Mouse (Mus musculus): ENCODE results near the gene I0C0044D17Rik.

Gene I0C0044D17Rik

GRCm38 (mm10) chr4:98826701-98827100 is 3.1 kb upstream of the I0C0044D17Rik start:
- no peak for DNase-seq (ENCODE audit: low spot score)

GRCm38 (mm10) chr4:98823047-98823446 is 593 bp downstream of the I0C0044D17Rik start:
- DNase-seq (ENCODE audit: low spot score): no peak

- DNase-seq (ENCODE audit: low spot score): no peak
Observed at GRCm38 (mm10) chr4:98822478-98822877, 1.2 kb downstream of the I0C0044D17Rik start.

GRCm38 (mm10) chr4:98819216-98819755 is 4.4 kb downstream of the I0C0044D17Rik start:
- no peak for DNase-seq (ENCODE audit: low spot score)

- no peak for DNase-seq (ENCODE audit: low spot score)
Observed at GRCm38 (mm10) chr4:98817184-98817911, 6.3 kb downstream of the I0C0044D17Rik start, which contains the start of gene Kank4. Gene Kank4, minus strand, starts transcription at chr4:98817537.

- no peak for DNase-seq (ENCODE audit: low spot score)
Observed at GRCm38 (mm10) chr4:98816807-98817183, 6.8 kb downstream of the I0C0044D17Rik start.

GRCm38 (mm10) chr4:98806306-98806705 is 17.3 kb downstream of the I0C0044D17Rik start:
- DNase-seq (ENCODE audit: low spot score): no peak

- DNase-seq (ENCODE audit: low spot score): no peak
Observed at GRCm38 (mm10) chr4:98805291-98806048, 18.2 kb downstream of the I0C0044D17Rik start.

GRCm38 (mm10) chr4:98804476-98805134 is 19.0 kb downstream of the I0C0044D17Rik start:
- DNase-seq (ENCODE audit: low spot score): no peak

- no peak for DNase-seq (ENCODE audit: low spot score)
Observed at GRCm38 (mm10) chr4:98801775-98802174, 21.9 kb downstream of the I0C0044D17Rik start.

GRCm38 (mm10) chr4:98800824-98801223 is 22.8 kb downstream of the I0C0044D17Rik start:
- DNase-seq (ENCODE audit: low spot score): no peak

GRCm38 (mm10) chr4:98796591-98797341 is 26.9 kb downstream of the I0C0044D17Rik start:
- no peak for DNase-seq (ENCODE audit: low spot score)

- DNase-seq (ENCODE audit: low spot score): no peak
Observed at GRCm38 (mm10) chr4:98795241-98795640, 28.4 kb downstream of the I0C0044D17Rik start.

- no peak for DNase-seq (ENCODE audit: low spot score)
Observed at GRCm38 (mm10) chr4:98793486-98793885, 30.2 kb downstream of the I0C0044D17Rik start.

GRCm38 (mm10) chr4:98790721-98791120 is 32.9 kb downstream of the I0C0044D17Rik start:
- DNase-seq (ENCODE audit: low spot score): no peak

GRCm38 (mm10) chr4:98789861-98790311 is 33.8 kb downstream of the I0C0044D17Rik start:
- DNase-seq (ENCODE audit: low spot score): no peak

- DNase-seq (ENCODE audit: low spot score): no peak
Observed at GRCm38 (mm10) chr4:98789133-98789765, 34.4 kb downstream of the I0C0044D17Rik start.

GRCm38 (mm10) chr4:98786281-98786680 is 37.4 kb downstream of the I0C0044D17Rik start:
- no peak for DNase-seq (ENCODE audit: low spot score)

- no peak for DNase-seq (ENCODE audit: low spot score)
Observed at GRCm38 (mm10) chr4:98785851-98786250, 37.8 kb downstream of the I0C0044D17Rik start.

GRCm38 (mm10) chr4:98778219-98778618 is 45.4 kb downstream of the I0C0044D17Rik start:
- no peak for DNase-seq (ENCODE audit: low spot score)

GRCm38 (mm10) chr4:98777464-98777863 is 46.2 kb downstream of the I0C0044D17Rik start:
- no peak for DNase-seq (ENCODE audit: low spot score)

Data from left cerebral cortex, adult 11 months (tissue).